Mouse (Mus musculus) forebrain, embryonic 13.5 days (tissue): ENCODE data around the gene Rab5c. TPM values are rescaled to one million over a fixed set of nuclear protein-coding genes. Genes with fewer than 3 reads are reported as not detected.

ENCODE experiments used
- ATAC-seq: fragments of 200-750 bp; cut with Nextera tagmentation; 2 replicates; pipeline ENCODE4 v1.8.0; 2017
- H3K27ac ChIP-seq: fragments of 300-500 bp; sonication (generic); 2 replicates; pipeline ENCODE4 v1.5.1; 2015; ENCODE audit warnings: inconsistent platforms, mild to moderate bottlenecking, moderate library complexity
- H3K27me3 ChIP-seq: fragments of 300-500 bp; sonication (generic); 2 replicates; pipeline ENCODE4 v1.6.1; 2015; ENCODE audit warnings: mild to moderate bottlenecking, inconsistent platforms
- H3K36me3 ChIP-seq: fragments of 300-500 bp; sonication (generic); 2 replicates; pipeline ENCODE4 v1.6.1; 2015; ENCODE audit warnings: mild to moderate bottlenecking, inconsistent platforms; ENCODE audit not compliant: poor library complexity, severe bottlenecking
- H3K4me1 ChIP-seq: fragments of 300-500 bp; sonication (generic); 2 replicates; pipeline ENCODE4 v1.6.1; 2015; ENCODE audit warnings: inconsistent platforms
- H3K4me2 ChIP-seq: fragments of 300-500 bp; sonication (generic); 2 replicates; pipeline ENCODE4 v1.6.1; 2015; ENCODE audit warnings: inconsistent platforms, mild to moderate bottlenecking, moderate library complexity
- H3K4me3 ChIP-seq: fragments of 300-500 bp; sonication (generic); 2 replicates; pipeline ENCODE4 v1.5.1; 2015; ENCODE audit warnings: mild to moderate bottlenecking, inconsistent platforms
- H3K9ac ChIP-seq: fragments of 300-500 bp; sonication (generic); 2 replicates; pipeline ENCODE4 v1.6.1; 2015; ENCODE audit warnings: mild to moderate bottlenecking, inconsistent platforms
- H3K9me3 ChIP-seq: fragments of 300-500 bp; sonication (generic); replicated peaks from 2 replicates; pipeline ENCODE4 v1.6.1; 2016; ENCODE audit warnings: inconsistent platforms
- WGBS: fragments of 180-500 bp; shearing (Covaris S2); methylation state at CpG from one replicate; pipeline ENCODE4 v1.1.7; 2015; 5-methylcytosine and 5-hydroxymethylcytosine counted together
- polyA plus RNA-seq: library from polyadenylated mRNA; unstranded; fragments of >200 nt; fragmentation: Nextera tagmentation; extraction: Ambion mirVana; gene quantifications from 2 replicates; pipeline ENCODE4 v1.2.1, GENCODE M21; 2015

The Rab5c gene
- 22.7 and 23.1 TPM in 2 replicates for polyA plus RNA-seq

DNA sequence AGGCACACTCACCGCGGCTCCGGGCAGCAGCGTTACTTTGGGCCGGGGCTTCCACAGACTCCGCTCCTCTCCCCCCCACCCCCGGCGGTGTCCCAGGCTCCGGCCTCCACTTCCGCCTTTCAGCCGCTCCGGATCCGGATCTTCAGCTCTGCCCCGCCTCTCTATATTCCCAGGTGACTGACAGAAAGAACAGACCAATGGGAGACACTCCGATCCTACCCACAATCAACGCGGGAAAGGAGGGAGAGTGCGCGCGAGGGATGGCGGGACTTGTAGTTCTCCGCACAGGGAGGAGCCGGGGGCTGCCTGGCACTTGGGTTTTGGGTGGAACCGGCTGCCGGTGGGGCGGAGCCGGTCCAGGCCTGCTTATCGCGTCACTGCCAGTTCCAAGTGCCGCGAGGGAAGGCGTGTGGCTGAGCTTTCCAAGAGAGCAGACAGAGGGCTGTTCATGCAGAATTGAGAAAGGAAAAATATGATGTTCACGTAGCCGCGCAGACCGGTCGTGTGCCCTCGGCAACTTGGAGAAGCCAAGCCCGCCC, at the start of gene Rab5c:
TSS of gene Rab5c (minus strand) at position 150 of the 539 bp plus-strand sequence.
- Histone ChIP-seq H3K9me3 (no peaks in the 10 kb centered on the region), H3K4me1 (peaks cover 28% of the 10 kb centered on the region), H3K9ac (peak within 1 kb of the TSS; percentile 85), H3K27me3 (no peaks in the 10 kb centered on the region), H3K36me3 (peaks cover 11% of the 10 kb centered on the region; the same call in 1 of the 2 replicates), H3K4me2 (peak within 1 kb of the TSS; percentile 90), H3K27ac (peak within 1 kb of the TSS; percentile 57; the same call in 1 of the 2 replicates), H3K4me3 (peak within 1 kb of the TSS; percentile 78)
- ATAC-seq, result peak; percentile 99
- whole genome bisulfite sequencing, result under 1% methylated on average over 39 of the region's 39 CpGs

DNA sequence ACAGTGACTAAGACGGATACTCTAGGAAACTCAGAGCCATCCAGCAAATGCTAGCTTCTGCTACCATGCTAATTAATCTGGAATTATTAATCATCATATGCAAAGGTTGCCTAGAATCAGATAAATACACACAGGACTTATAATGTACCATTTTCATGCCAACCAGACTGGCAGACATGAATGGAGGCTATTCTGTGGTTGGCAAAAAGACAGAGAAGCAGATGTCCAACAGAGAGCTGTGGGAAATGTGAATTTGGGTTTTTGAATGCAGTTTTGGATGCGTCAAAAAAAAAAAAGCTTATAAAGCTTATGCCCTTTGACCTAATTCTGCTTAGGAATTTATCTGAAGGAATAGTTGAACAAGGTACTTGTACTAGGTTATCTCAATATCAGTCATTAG, 47.8 kb upstream of the Rab5c start:
- ATAC-seq, result no peak
- H3K4me2 ChIP-seq, result no peak overlapping the region
- no peak overlapping the region for H3K9ac ChIP-seq
- no peak overlapping the region for H3K27ac ChIP-seq
- H3K36me3 ChIP-seq, result peaks cover 26% of the 10 kb centered on the region
- no peaks in the 10 kb centered on the region for H3K27me3 ChIP-seq
- no peaks in the 10 kb centered on the region for H3K4me1 ChIP-seq
- 87% methylated on average over 2 of the region's 2 CpGs for WGBS
- no peaks in the 10 kb centered on the region for H3K9me3 ChIP-seq
- H3K4me3 ChIP-seq, result no peak overlapping the region

DNA sequence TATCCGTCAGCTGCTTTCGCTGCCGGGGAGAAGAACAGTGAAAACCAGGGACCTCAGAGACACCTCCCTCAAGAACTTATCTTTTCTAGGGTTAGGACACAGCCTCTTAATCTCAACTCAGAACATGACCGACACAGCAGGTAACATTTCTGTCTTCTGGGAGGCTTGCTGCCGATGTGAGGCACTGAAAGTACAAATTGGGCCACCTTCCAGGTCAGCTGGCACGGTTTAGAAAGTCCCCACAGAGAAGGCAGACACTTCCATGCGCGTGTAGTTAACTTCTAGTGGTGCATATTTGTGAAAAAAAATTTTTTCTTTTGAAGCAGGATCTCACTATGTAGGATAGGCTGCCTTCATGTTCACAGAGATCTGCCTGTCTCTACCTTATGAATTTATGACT, 46.3 kb upstream of the Rab5c start:
- WGBS, result 84% methylated on average over 8 of the region's 8 CpGs
- no peaks in the 10 kb centered on the region for H3K4me1 ChIP-seq
- no peaks in the 10 kb centered on the region for H3K9me3 ChIP-seq
- no peaks in the 10 kb centered on the region for H3K27me3 ChIP-seq
- ATAC-seq, result no peak
- H3K36me3 ChIP-seq, result peaks cover 22% of the 10 kb centered on the region
- H3K9ac ChIP-seq, result no peak overlapping the region
- no peak overlapping the region for H3K4me2 ChIP-seq
- no peak overlapping the region for H3K4me3 ChIP-seq
- no peak overlapping the region for H3K27ac ChIP-seq

DNA sequence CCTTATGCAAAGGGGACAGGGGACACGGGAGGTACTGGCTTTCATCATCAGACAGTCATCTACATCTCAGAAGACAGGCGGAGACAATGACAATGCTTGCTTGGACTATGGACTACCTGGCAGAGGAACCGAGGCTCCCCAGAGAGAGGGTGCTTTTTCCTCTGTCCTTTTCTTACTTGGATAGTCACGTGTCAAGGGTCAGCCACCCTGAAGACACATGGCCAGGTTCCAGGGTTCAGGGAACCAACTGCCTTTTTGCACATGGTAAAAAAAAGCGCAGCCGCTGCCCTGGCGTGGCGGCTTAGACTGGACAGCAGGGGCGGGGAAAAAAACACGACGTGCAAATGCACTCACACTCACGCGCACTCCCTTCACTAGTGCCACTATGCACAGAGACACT, 44.6 kb upstream of the Rab5c start:
- Histone ChIP-seq H3K4me1 (no peaks in the 10 kb centered on the region), H3K4me2 (no peak overlapping the region), H3K9me3 (no peaks in the 10 kb centered on the region), H3K4me3 (no peak overlapping the region), H3K27ac (no peak overlapping the region), H3K27me3 (no peaks in the 10 kb centered on the region), H3K9ac (no peak overlapping the region), H3K36me3 (peaks cover 17% of the 10 kb centered on the region)
- ATAC-seq, result no peak
- 90% methylated on average over 13 of the region's 13 CpGs for WGBS

DNA sequence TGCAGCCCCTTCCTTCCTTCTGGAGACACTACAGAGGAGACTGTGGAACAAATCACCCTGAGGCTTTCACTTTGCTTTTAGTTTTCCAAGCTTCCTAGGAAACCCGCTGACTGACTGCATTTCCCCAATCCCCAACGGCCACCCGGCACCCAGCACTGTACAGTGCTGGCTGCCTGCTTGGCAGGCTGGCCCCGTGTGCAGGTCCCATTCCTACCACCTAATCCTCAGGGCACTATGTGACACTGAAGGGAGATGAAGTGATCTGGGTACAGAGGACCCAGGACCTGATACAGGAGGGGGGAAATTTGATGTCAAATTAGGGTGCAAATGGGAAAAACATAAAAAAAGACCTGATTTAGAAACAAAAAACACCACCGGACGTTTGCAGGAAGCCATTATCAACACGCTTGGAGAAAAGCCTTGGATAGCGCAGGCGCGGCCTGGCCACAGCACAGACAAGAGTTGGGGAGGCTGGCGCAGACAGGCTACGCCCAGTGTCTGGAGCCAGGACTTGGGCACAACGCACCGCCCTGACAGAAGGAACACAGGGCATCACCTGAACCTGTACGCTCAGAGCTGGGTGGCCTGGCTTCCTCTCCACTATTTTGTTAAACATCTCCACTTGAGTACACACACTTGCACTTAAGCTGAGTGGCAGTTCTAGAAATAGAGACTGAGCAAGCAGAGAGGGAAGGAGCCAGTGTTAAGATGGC, 43.9 kb upstream of the Rab5c start:
- Histone ChIP-seq H3K36me3 (peaks cover 17% of the 10 kb centered on the region), H3K27me3 (no peaks in the 10 kb centered on the region), H3K4me1 (no peaks in the 10 kb centered on the region), H3K27ac (no peak overlapping the region), H3K9me3 (no peaks in the 10 kb centered on the region), H3K4me3 (no peak overlapping the region), H3K9ac (no peak overlapping the region), H3K4me2 (no peak overlapping the region)
- 90% methylated on average over 15 of the region's 15 CpGs for WGBS
- ATAC-seq, result no peak

DNA sequence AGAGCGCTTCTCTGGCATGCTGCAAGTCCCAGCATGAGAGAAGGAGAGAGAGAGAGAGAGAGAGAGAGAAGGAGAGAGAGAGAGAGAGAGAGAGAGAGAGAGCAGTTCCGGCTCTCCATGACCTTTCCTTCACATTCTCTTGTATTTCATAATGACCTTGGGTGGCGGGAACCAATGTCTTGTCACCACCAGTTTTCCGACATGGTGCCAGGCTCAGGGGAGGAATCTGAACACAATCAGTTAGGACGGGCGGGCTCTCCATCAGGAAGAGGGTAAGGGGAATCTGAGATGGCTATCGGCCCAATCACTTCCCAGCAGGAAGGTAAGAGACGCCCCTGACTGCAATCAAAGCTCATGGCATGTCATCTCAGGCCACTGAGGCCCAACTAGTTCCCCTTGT, 42.2 kb upstream of the Rab5c start:
- Histone ChIP-seq H3K4me3 (no peak overlapping the region), H3K4me2 (no peak overlapping the region), H3K27ac (no peak overlapping the region; the same call in 1 of the 2 replicates), H3K27me3 (no peaks in the 10 kb centered on the region), H3K36me3 (peaks cover 17% of the 10 kb centered on the region), H3K9me3 (no peaks in the 10 kb centered on the region), H3K4me1 (no peaks in the 10 kb centered on the region), H3K9ac (no peak overlapping the region)
- ATAC-seq, result no peak
- 79% methylated on average over 8 of the region's 8 CpGs for WGBS

DNA sequence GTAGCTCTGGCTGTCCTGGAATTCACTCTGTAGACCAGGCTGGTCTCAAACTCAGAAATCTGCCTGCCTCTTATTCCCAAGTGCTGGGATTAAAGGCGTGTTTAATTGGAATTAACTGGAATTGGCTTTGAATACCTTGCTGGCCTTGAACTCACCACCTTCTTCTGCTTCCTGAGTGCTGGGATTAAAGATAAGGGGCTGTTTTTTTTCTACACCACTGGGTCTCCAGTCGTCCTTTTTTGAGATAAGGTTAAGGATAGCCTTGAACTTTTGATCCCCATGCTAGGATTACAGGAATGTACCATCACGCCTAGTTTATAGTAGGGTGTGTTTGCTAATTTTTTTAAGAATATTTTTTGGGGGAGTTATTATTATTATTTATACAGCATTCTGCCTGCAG, 40.1 kb upstream of the Rab5c start:
- H3K27ac ChIP-seq, result no peak overlapping the region
- 81% methylated on average over 3 of the region's 3 CpGs for WGBS
- no peaks in the 10 kb centered on the region for H3K9me3 ChIP-seq
- H3K4me3 ChIP-seq, result no peak overlapping the region
- H3K36me3 ChIP-seq, result peaks cover 10% of the 10 kb centered on the region
- H3K4me2 ChIP-seq, result no peak overlapping the region
- ATAC-seq, result no peak
- no peaks in the 10 kb centered on the region for H3K27me3 ChIP-seq
- H3K4me1 ChIP-seq, result no peaks in the 10 kb centered on the region
- no peak overlapping the region for H3K9ac ChIP-seq

DNA sequence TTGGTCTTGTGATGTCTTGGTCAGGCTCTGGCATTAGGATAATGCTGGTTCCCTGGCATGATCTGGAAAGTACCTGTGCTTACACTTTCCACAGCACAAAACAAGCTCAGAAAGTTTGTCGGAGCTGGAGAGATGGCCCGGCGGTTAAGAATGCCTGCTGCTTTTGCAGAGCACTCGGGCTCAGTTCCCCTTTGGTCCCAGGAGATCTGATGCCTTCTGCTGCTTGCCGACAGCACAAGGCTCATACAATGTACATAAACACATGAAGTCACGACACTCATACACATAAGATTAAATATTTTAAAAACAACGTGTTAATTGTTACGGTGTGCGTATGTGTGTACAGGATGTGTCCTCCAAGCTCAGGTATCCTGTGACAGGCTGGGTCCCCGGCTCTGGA, 37.9 kb upstream of the Rab5c start:
- no peaks in the 10 kb centered on the region for H3K36me3 ChIP-seq
- H3K4me1 ChIP-seq, result no peaks in the 10 kb centered on the region
- H3K4me3 ChIP-seq, result no peak overlapping the region
- H3K9me3 ChIP-seq, result no peaks in the 10 kb centered on the region
- no peak overlapping the region for H3K4me2 ChIP-seq
- no peak for ATAC-seq
- H3K9ac ChIP-seq, result no peak overlapping the region
- H3K27me3 ChIP-seq, result no peaks in the 10 kb centered on the region
- WGBS, result 87% methylated on average over 10 of the region's 10 CpGs
- no peak overlapping the region for H3K27ac ChIP-seq

DNA sequence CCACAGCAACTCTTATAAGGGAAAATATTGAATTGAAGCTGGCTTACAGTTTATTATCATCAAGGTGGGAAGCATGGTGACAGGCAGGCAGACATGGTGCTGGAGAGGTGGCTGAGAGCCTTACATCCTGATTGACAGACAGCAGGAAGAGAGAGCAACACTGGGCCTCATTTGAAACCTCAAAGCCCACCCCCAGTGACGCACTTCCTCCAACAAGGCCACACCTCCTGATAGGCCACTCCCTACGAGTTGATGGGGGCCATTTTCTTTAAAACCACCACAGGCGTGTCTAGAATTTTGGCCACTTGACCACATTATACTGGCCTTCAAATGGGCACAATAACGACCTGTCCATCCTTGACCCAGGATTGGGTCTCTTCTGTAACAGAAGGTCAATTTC, 36.2 kb upstream of the Rab5c start:
- H3K4me3 ChIP-seq, result no peak overlapping the region
- no peak overlapping the region for H3K9ac ChIP-seq
- 81% methylated on average over 4 of the region's 4 CpGs for WGBS
- H3K36me3 ChIP-seq, result no peaks in the 10 kb centered on the region
- no peaks in the 10 kb centered on the region for H3K4me1 ChIP-seq
- no peak overlapping the region for H3K4me2 ChIP-seq
- no peak overlapping the region for H3K27ac ChIP-seq
- no peak for ATAC-seq
- H3K27me3 ChIP-seq, result no peaks in the 10 kb centered on the region
- no peaks in the 10 kb centered on the region for H3K9me3 ChIP-seq

DNA sequence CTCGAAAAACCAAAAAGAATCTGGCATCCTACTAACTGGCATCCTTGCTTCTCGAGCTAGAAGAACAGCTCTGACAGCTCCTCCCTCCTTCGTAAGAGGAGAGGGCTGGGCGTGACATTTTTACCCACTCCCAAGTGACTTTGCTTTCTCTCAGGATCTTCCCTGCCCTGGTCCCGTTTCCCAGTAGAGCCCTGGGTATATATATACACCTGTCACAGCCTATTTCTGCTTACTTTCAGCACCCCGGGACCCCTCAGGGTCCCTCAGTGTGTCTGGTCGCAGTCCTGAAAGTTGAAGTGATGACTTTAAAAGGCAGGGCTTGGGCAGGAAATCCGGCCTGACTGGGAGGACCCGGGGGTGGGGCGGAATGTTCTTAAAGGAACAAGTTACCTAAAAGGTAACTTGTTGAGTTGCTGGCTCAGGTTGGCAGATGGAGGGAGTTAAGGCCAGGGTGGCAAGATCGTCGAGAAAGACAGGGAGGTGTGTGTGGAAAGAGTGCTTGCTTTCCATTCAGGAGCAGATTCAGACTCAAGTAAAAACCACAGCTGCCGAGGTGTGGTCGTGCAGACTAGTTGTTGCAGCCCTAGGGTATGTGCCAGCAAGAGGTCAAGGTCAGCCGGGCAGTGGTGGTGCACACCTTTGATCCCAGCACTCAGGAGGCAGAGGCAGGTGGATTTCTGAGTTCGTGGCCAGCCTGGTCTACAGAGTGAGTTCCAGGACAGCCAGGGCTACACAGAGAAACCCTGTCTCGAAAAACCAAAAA, 32.8 kb upstream of the Rab5c start, which contains the start of gene Ghdc:
TSS of gene Ghdc (minus strand) at position 312 of the 763 bp plus-strand sequence.
- no peak for ATAC-seq
- H3K27me3 ChIP-seq, result no peaks in the 10 kb centered on the region
- H3K4me3 ChIP-seq, result peak within 1 kb of the TSS; percentile 33
- H3K36me3 ChIP-seq, result no peaks in the 10 kb centered on the region
- WGBS, result 30% methylated on average over 17 of the region's 17 CpGs
- no peaks in the 10 kb centered on the region for H3K9me3 ChIP-seq
- H3K9ac ChIP-seq, result 0 out of 2 replicates have a peak within 1 kb of the TSS, but pooled peaks have one; percentile 6
- no peaks in the 10 kb centered on the region for H3K4me1 ChIP-seq
- H3K27ac ChIP-seq, result no peak within 1 kb of the TSS
- peak within 1 kb of the TSS; percentile 47 for H3K4me2 ChIP-seq

DNA sequence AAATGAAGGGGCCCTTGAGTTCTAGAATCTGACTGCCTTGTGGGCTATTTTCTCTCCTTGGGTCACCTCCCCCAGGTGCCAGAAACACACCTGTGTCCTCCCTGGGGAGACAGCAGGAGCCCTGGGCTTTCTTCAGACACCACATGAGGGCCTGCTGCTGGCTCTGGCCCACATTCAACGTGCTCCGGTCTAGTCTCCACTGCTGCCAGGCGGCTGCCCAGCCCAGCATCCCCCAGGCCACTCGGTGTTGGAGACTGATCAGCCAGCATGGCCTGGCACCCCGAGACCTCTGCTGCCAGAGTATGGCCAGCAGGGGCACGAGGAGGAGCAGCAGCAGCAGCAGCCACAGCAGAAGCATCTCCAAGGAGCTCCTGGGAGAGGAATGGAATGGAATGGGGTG, 32.0 kb upstream of the Rab5c start:
- Histone ChIP-seq H3K27ac (no peak overlapping the region), H3K27me3 (no peaks in the 10 kb centered on the region), H3K4me2 (peak overlapping the region; percentile 47), H3K36me3 (no peaks in the 10 kb centered on the region), H3K4me1 (no peaks in the 10 kb centered on the region), H3K9me3 (no peaks in the 10 kb centered on the region), H3K9ac (no peak overlapping the region), H3K4me3 (peak overlapping the region; percentile 33)
- WGBS, result 68% methylated on average over 6 of the region's 6 CpGs
- ATAC-seq, result no peak

DNA sequence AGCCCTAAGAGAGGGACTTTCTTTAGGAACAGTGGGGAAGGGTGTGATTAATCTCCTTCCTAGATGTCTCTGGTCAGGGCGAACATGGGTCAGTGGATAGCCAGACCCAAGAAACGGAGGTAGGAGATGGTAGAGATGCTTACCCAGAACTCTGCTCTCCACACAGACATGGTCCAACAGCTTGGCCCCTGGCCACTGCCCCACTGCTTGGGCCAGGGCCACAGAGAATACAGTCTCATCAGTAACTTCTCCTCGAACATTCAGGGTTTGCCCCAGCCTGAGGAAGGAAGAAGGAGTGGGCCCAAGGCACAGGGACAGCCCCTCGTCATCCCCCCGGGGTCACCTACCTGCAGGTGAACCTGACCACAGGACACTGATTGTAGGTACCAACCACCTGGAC, 29.9 kb upstream of the Rab5c start:
- no peak overlapping the region for H3K4me3 ChIP-seq
- 88% methylated on average over 5 of the region's 5 CpGs for WGBS

More for the DNA sequence above, 29.9 kb upstream of the Rab5c start:
- H3K4me1 ChIP-seq, result no peaks in the 10 kb centered on the region
- no peak overlapping the region for H3K9ac ChIP-seq
- no peaks in the 10 kb centered on the region for H3K27me3 ChIP-seq
- ATAC-seq, result no peak
- H3K36me3 ChIP-seq, result no peaks in the 10 kb centered on the region
- H3K9me3 ChIP-seq, result no peaks in the 10 kb centered on the region
- H3K4me2 ChIP-seq, result no peak overlapping the region
- H3K27ac ChIP-seq, result no peak overlapping the region
